Mouse (Mus musculus): ENCODE data around the gene Uba1. TPM values are rescaled to one million over a fixed set of nuclear protein-coding genes. Genes with fewer than 3 reads are reported as not detected.

Uba1 gene
- 236 TPM for polyA plus RNA-seq (2015; fragmentation: Illumina TruSeq; extraction: RNeasy Lipid Tissue Mini Kit (QIAGEN cat#74804); ENCODE audit: low read depth, low replicate concordance)

DNA sequence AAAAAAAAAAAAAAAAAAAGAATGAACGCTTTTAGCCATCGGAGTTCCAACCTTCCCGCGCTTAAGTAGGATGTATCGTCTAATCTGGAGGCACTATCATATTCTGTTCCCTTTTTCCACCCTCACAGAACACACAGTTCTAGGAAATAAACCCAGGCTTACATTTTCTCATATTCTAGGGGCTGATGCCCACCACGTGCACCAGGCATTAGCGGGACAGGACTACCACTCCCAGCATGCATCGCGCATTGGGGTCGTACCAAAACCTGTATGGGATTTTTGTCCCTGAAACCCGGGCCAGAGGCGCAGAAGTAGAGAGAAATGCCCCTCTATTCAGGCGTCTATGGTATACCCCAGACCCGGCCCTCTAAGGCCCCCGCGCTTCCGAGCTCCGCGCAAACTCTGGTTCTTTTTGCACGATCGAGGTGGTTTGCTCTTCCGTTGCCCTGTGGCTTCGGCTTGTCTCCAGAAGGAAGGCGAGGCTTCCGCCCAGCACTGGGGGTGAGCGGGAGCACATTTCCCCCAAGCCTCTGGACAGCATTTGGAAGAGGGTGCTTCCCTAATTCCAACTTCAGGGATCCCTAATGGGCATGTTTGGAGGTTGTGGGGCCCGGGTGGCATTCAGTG is at the start of gene Uba1:
Gene Uba1 (plus strand): TSS at position 301 of the 627 bp plus-strand sequence.

DNA sequence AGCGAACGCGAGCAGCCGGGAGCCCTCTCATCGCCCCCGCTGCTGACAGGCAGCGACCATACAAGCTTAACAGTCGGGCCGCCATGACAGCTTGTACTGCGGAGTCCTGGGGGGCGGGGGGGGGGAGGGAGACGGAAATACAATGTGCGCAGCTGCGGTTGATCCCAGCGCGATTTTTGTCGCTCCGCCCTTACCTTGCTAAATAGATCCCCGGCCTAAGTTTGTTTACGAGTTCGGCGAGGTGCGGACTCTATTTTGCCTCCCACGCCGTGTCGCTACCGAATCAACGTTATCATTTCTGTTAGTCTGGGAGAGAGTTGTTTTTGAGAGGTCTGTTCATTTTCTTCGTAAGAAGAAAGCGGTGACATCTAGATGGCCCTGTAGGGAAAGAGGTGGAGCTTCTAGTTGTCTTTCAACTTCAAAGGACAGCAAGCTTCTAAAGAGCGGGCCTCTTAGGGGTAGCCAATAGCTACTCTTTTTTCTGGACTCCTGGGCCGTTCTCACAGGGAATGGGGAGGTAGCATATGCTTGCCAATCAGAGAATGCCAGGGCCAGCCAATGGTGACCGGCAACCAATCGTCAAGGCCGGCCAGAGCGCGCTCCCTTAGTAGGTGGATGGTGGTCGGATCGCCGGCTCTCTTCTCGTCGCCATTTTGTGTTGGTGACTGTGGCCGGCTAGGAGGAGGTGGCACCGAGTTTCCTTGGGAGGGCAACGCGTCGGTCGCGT is 40.8 kb upstream of the Uba1 start, which contains the start of the genes Rbm10 and Ndufb11:
Gene Rbm10 (plus strand): TSS at position 328 of the 727 bp plus-strand sequence.
Gene Ndufb11 (minus strand): TSS at position 444 of the 727 bp plus-strand sequence.

DNA sequence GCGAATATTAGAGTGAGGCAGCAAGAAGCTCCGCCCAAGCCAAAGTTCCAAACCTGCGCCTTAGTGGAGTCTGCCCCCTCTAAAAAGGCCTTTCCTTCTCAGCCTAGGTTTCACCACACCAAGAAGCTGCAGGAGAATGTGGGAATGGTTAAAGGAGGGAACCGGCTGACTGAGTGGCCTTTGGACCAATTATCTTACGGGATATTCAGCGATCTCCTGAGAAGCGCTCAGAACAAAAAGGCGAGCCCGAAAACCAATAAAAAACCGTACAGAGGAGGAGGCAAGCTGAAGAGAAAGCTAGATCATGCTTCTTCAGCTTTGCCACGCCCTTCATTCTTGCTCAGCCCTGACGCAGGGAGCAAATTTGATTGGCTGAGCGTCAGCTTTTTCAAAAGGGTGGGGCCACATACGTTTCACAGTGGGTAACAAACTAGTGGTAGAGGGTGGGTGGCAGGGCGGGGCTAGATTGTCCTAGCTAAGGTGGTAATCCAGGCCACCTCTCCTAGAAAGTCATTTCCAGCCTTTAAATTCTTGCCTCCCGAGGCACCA is 29.5 kb downstream of the Uba1 start, which contains the start of gene Cdk16:
Gene Cdk16 (plus strand): TSS at position 436 of the 549 bp plus-strand sequence.

DNA sequence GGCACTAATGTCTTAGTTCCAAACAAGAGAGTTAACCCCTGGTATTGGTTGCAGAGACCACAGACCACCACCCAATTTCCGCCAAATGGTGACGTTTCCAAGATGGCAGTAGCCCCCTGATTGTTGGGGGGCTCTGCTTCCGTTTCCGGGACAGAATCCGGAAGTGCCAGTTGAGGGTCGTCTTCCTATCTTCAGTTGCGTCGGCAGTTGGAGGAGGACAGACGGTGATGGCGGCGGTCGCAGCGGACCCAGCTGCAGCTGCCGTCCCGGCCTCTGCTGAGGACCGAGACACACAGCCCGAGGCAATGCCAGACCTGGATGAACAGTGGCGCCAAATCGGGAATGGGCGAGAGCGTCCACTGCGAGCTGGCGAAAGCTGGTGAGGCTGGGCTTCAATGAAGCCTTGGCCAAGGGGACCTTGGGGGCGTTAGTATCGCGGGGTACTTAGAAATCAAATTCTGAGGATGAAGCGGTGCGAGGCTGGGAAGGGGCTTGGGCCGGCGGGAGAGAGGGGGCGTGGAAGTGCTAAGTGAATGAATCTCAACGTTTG is 45.7 kb downstream of the Uba1 start, which contains the start of gene Usp11:
Gene Usp11 (plus strand): TSS at position 166 of the 550 bp plus-strand sequence.

Other genes with a start within 250 kb of the Uba1 start
- 5.8 TPM for gene Jade3, start 232.6 kb upstream of the Uba1 start, polyA plus RNA-seq (2015; fragmentation: Illumina TruSeq; extraction: RNeasy Lipid Tissue Mini Kit (QIAGEN cat#74804); ENCODE audit: low read depth, low replicate concordance)
- 0.94 TPM for gene Rgn, start 108.5 kb upstream of the Uba1 start, polyA plus RNA-seq (2015; fragmentation: Illumina TruSeq; extraction: RNeasy Lipid Tissue Mini Kit (QIAGEN cat#74804); ENCODE audit: low read depth, low replicate concordance)
- 38.7 TPM for gene Rbm10, start 40.8 kb upstream of the Uba1 start, polyA plus RNA-seq (2015; fragmentation: Illumina TruSeq; extraction: RNeasy Lipid Tissue Mini Kit (QIAGEN cat#74804); ENCODE audit: low read depth, low replicate concordance)
- 306 TPM for gene Ndufb11, start 40.7 kb upstream of the Uba1 start, polyA plus RNA-seq (2015; fragmentation: Illumina TruSeq; extraction: RNeasy Lipid Tissue Mini Kit (QIAGEN cat#74804); ENCODE audit: low read depth, low replicate concordance)
- gene Cdk16, start 29.6 kb downstream of the Uba1 start, polyA plus RNA-seq (2015; fragmentation: Illumina TruSeq; extraction: RNeasy Lipid Tissue Mini Kit (QIAGEN cat#74804); ENCODE audit: low read depth, low replicate concordance), result 228 TPM
- gene Usp11, start 45.6 kb downstream of the Uba1 start, polyA plus RNA-seq (2015; fragmentation: Illumina TruSeq; extraction: RNeasy Lipid Tissue Mini Kit (QIAGEN cat#74804); ENCODE audit: low read depth, low replicate concordance), result 83.3 TPM
- 296 TPM for gene Araf, start 139.5 kb downstream of the Uba1 start, polyA plus RNA-seq (2015; fragmentation: Illumina TruSeq; extraction: RNeasy Lipid Tissue Mini Kit (QIAGEN cat#74804); ENCODE audit: low read depth, low replicate concordance)
- 1.1 TPM for gene Timp1, start 211.8 kb downstream of the Uba1 start, polyA plus RNA-seq (2015; fragmentation: Illumina TruSeq; extraction: RNeasy Lipid Tissue Mini Kit (QIAGEN cat#74804); ENCODE audit: low read depth, low replicate concordance)